Mouse (Mus musculus): Measurements from ENCODE around the gene Eef2kmt. TPM values are rescaled to one million over a fixed set of nuclear protein-coding genes. Genes with fewer than 3 reads are reported as not detected.

The Eef2kmt gene
- polyA plus RNA-seq, 1 experiment from 2014 or later, result 13.0 TPM

GRCm38 (mm10) chr16:5195080-5195479 lies 60.7 kb downstream of the Eef2kmt start:
- H3K9ac ChIP-seq (ENCODE audit: low read depth, low read length), result no peak overlapping the region
- H3K9me3 ChIP-seq (ENCODE audit: control insufficient read depth, low read length), result no peaks in the 10 kb centered on the region
- no peaks in the 10 kb centered on the region for H3K4me1 ChIP-seq (replicated peaks; ENCODE audit: control insufficient read depth, insufficient read depth, low read length)
- H3K4me2 ChIP-seq (replicated peaks; ENCODE audit: low read depth, low read length), result no peak overlapping the region
- no peaks in the 10 kb centered on the region for H3K27me3 ChIP-seq (ENCODE audit: control insufficient read depth, insufficient read depth, low read length)
- 28% methylated on average over 6 of the region's 6 CpGs for WGBS
- H3K4me3 ChIP-seq (ENCODE audit: low read depth, low read length), result no peak overlapping the region
- no peak overlapping the region for H3K27ac ChIP-seq (ENCODE audit: low read depth, low read length)
- H3K36me3 ChIP-seq (ENCODE audit: control insufficient read depth, insufficient read depth, low read length), result no peaks in the 10 kb centered on the region
- ATAC-seq (ENCODE audit: low FRiP score) (no peak), DNase-seq (ENCODE audit: low spot score) (peak; percentile 79)

Other genes starting within 250 kb of the Eef2kmt start
- 3.5 and 4.5 TPM in 2 replicates for gene Smim22, start 248.7 kb downstream of the Eef2kmt start, polyA plus RNA-seq (2014; fragmentation: Nextera tagmentation; extraction: Ambion mirVana)
- 74.1 and 84.9 TPM in 2 replicates for gene Rogdi, start 242.4 kb downstream of the Eef2kmt start, polyA plus RNA-seq (2014; fragmentation: Nextera tagmentation; extraction: Ambion mirVana)
- 112 and 168 TPM in 2 replicates for gene Glyr1, start 206.1 kb downstream of the Eef2kmt start, polyA plus RNA-seq (2014; fragmentation: Nextera tagmentation; extraction: Ambion mirVana)
- gene Ubn1, start 205.9 kb downstream of the Eef2kmt start, polyA plus RNA-seq (2014; fragmentation: Nextera tagmentation; extraction: Ambion mirVana), result 23.4 and 25.1 TPM in 2 replicates
- 0.81 and 1.2 TPM in 2 replicates for gene Ppl, start 123.6 kb downstream of the Eef2kmt start, polyA plus RNA-seq (2014; fragmentation: Nextera tagmentation; extraction: Ambion mirVana)
- gene Sec14l5, start 108.9 kb downstream of the Eef2kmt start, polyA plus RNA-seq (2014; fragmentation: Nextera tagmentation; extraction: Ambion mirVana), result 0.54 and 0.62 TPM in 2 replicates
- gene Nagpa, start 52.0 kb downstream of the Eef2kmt start, polyA plus RNA-seq (2014; fragmentation: Nextera tagmentation; extraction: Ambion mirVana), result 9.8 and 10.4 TPM in 2 replicates
- gene AU021092, start 33.7 kb downstream of the Eef2kmt start, polyA plus RNA-seq (2014; fragmentation: Nextera tagmentation; extraction: Ambion mirVana), result 5.3 and 7.0 TPM in 2 replicates
- gene Alg1, start 22.4 kb downstream of the Eef2kmt start, polyA plus RNA-seq (2014; fragmentation: Nextera tagmentation; extraction: Ambion mirVana), result 25.5 and 28.1 TPM in 2 replicates